Comparison of ENCODE assay signal across 13 mouse cellular contexts in genomic region chr13:59795807-59796465, GRCm38 (mm10). TPM values are rescaled to one million over a fixed set of nuclear protein-coding genes. Genes with fewer than 3 reads are reported as not detected.
DNase-seq lines count a peak whose midpoint lies in the region; ATAC-seq lines count a peak whose summit lies in the region.
"Had no signal": no experiment of that assay in that cellular context is flagged by ENCODE, and none has a peak within 500 bp of the region (broad histone marks: within the 10 kb centered on the region; RNA-seq: fewer than 3 reads in every experiment).

No protein-coding gene starts in this region.

- H3K36me3 ChIP-seq in liver, embryonic 11.5 days (ENCODE audit: control insufficient read depth, insufficient read depth, low read length) = peaks cover 81% of the 10 kb centered on the region

- peak; percentile 96 for ATAC-seq in liver, embryonic 11.5 days (replicated peaks; ENCODE audit: low FRiP score)

- no peak overlapping the region for H3K4me3 ChIP-seq in liver, embryonic 11.5 days (ENCODE audit: low read depth, low read length)

- H3K27ac ChIP-seq in liver, embryonic 11.5 days (ENCODE audit: low read depth, low read length) = peak overlapping the region; percentile 99
- H3K27ac ChIP-seq: hindbrain, embryonic 14.5 days had no signal

- peak; percentile 21 for DNase-seq in R1 (ENCODE audit: low read depth, low spot score)
- peak; percentile 17 for DNase-seq in c-Kit-positive CD71-negative TER-119-negative erythroid progenitor cells, embryonic 14.5 days (ENCODE audit: low read depth)
- DNase-seq in liver, embryonic 11.5 days (ENCODE audit: low spot score) = peak; percentile 34
- DNase-seq in spleen, postnatal 36 days (ENCODE audit: low spot score in 2 of 2) = peak; percentile 53 to 74
- no peak for DNase-seq in embryo, embryonic 10.5 days (ENCODE audit: low spot score)
- no peak for DNase-seq in neural tube, embryonic 10.5 days (ENCODE audit: extremely low spot score, low spot score)
- no peak for DNase-seq in thymus, postnatal 0 days (ENCODE audit: low spot score)
- DNase-seq: cerebellum, adult 2 months; kidney, postnatal 14 days; thymus, postnatal 4 days had no signal

- peak overlapping the region; percentile 35 for H3K4me2 ChIP-seq in liver, embryonic 11.5 days
- H3K4me2 ChIP-seq: hindbrain, embryonic 14.5 days had no signal

- no peaks in the 10 kb centered on the region for H3K27me3 ChIP-seq in liver, embryonic 11.5 days (replicated peaks; ENCODE audit: control insufficient read depth, insufficient read depth, low read length)

- H3K9me3 ChIP-seq in liver, embryonic 11.5 days (ENCODE audit: control insufficient read depth, low read length) = no peaks in the 10 kb centered on the region

- H3K4me1 ChIP-seq in liver, embryonic 11.5 days (replicated peaks; ENCODE audit: control insufficient read depth, insufficient read depth, low read length) = peaks cover 22% of the 10 kb centered on the region

- H3K9ac ChIP-seq in liver, embryonic 11.5 days (ENCODE audit: low read depth, low read length) = peak overlapping the region; percentile 65
- H3K9ac ChIP-seq: hindbrain, embryonic 14.5 days had no signal

- 66% methylated on average over 6 of the region's 6 CpGs for WGBS in liver, embryonic 11.5 days

RNA-seq across cellular contexts. Expression of gene Gm49354, which starts 13.9 kb away (rescaled TPM):
- not detected in 2 replicates for polyA plus RNA-seq in liver, embryonic 11.5 days (2014; fragmentation: Nextera tagmentation; extraction: Ambion mirVana)
- not detected in 2 replicates for polyA plus RNA-seq in thymus, postnatal 0 days (2015; fragmentation: Nextera tagmentation; extraction: Ambion mirVana)
- polyA plus RNA-seq: cerebellum, adult 2 months; embryonic facial prominence, embryonic 14.5 days; hindbrain, embryonic 14.5 days; lung, embryonic 16.5 days had no signal

RNA-seq across cellular contexts. Expression of gene Isca1, which starts 26.3 kb away (rescaled TPM):
- polyA plus RNA-seq in liver, embryonic 11.5 days (2014; fragmentation: Nextera tagmentation; extraction: Ambion mirVana) = 173 and 181 TPM in 2 replicates
- polyA plus RNA-seq in thymus, postnatal 0 days (2015; fragmentation: Nextera tagmentation; extraction: Ambion mirVana) = 68.9 and 73.8 TPM in 2 replicates

RNA-seq across cellular contexts. Expression of gene Tut7, which starts 27.0 kb away (rescaled TPM):
- 68.2 and 69.5 TPM in 2 replicates for polyA plus RNA-seq in liver, embryonic 11.5 days (2014; fragmentation: Nextera tagmentation; extraction: Ambion mirVana)
- 52.1 and 68.0 TPM in 2 replicates for polyA plus RNA-seq in thymus, postnatal 0 days (2015; fragmentation: Nextera tagmentation; extraction: Ambion mirVana)

RNA-seq across cellular contexts. Expression of gene 1700014D04Rik, which starts 49.4 kb away (rescaled TPM):
- polyA plus RNA-seq in liver, embryonic 11.5 days (2014; fragmentation: Nextera tagmentation; extraction: Ambion mirVana) = not detected in 2 replicates
- not detected in 2 replicates for polyA plus RNA-seq in thymus, postnatal 0 days (2015; fragmentation: Nextera tagmentation; extraction: Ambion mirVana)
- polyA plus RNA-seq: embryonic facial prominence, embryonic 14.5 days had no signal

Comparison
In these comparisons a context has a peak if more than half of its experiments do, and no peak if none do; other contexts are left out.
1. DNase-seq: peak in R1 (single experiment), c-Kit-positive CD71-negative TER-119-negative erythroid progenitor cells, embryonic 14.5 days (single experiment), liver, embryonic 11.5 days (single experiment) and spleen, postnatal 36 days (2 of 2); none in embryo, embryonic 10.5 days (single experiment), neural tube, embryonic 10.5 days (single experiment) and thymus, postnatal 0 days (single experiment).